Mouse (Mus musculus): ENCODE data around the gene Kcnk13.

Gene Kcnk13

DNA sequence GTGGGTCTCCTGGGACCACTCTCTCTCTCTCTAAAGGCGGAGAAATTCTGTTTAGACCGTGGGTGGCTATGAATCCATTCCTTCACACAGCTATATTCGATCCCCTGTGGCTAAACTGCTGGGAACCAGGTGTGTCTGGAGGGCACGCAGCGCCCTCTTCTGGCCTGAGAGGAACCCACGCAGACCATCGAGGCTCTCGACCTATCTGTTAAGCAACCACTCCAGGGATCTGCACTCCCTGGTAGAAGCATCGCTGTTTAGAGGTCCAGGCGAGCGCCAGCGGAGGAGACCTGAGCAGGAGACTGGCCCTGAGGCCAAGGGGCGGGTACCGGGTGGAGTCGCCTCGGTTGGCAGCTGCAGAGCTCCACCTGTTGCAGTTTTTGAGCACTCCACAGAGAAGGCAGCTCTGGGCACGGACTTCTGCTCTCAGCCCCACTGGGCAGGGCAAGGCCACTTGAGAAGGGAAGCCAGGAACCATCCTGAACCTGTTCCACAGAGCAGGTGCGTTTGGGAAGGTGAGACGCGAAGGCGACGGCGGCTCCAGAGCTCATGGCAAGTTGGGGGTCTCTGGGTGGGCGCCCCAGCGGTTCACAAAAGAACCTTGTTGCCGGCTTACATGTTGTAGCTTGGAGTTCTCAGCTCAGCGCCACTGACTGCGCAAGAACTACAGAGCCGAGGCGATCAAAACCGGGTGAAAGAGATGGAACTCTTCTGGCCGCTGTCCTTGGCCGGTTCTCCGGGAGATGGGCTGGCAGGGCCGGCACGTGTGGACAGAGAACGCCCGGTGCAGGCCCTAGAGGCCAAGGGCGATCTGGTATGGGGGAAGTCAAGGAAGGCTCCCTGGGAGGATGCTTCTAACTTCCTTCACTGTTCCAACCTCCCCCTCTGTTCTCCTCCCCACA lies at the start of gene Kcnk13:
TSS of gene Kcnk13 (plus strand) at position 199 of the 902 bp plus-strand sequence.
- 1% methylated on average over 39 of the region's 39 CpGs for WGBS

DNA sequence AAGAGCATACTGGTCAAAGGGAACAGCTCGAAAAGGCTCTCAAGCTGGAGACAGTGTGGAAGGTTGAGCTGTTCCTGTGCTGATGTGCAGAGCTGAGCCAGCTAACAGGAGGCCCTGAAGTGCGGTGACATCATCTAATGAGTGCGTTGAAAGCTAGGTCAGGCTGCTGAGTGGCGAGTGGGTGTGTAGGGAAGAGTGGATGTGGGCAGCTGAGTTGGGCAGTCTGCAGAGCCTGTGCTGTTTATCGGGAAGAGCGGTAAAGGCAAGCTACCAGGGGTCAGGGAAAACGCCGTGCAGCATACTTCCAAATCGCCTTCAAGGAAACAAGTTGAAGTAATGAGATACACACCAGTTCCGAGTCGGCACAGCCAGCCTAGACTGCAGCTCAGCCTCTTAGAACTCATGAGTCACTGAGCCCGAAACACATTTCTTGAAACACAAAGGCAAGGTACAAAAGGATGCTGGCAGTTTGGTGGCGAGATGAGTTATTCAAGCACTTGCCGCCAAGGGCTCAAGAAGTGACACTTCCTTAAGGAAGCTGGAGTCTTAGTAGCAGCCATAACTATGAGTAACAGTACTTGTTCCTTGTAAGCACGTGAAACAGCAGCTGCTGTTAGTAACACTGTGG lies 46.4 kb upstream of the Kcnk13 start:
- WGBS: 56% methylated on average over 15 of the region's 15 CpGs

DNA sequence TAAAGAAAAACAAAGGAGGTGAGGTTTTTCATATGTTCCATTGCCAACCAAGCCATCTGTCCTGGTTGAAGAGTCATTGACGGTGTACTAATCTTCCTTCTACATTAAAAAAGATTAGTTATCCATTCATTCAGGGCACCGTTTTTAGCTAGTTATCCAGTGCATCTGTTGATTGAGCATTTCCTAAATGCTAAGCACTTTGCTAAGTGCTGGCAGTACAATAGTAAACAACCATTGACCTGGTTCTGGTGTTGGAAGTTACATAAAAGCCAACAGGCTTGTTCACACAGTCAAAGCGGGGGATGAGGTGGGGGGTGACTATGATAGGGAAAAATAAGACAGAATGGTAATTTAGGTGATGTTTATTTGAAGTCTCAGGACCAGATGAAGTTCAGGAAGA lies 44.7 kb upstream of the Kcnk13 start:
- WGBS: 87% methylated on average over 3 of the region's 3 CpGs

DNA sequence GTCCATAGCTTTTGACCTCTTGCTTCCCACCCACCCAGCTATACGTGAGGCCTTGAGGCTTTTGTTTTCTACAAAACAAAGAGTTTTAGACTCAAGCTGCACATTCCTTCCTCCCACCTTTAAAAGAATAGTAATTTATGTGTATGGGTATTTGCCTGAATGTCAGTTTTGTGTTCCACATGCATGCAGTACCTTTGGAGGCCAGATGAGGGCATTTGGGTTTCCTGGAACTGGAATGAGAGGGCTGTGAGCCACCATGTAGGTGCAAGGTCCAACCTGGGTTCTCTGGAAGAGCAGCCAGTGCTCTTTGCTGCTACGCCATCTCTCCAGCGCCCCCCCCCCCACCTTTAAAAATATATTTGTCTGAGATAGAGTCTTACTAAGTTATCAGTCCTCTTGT lies 43.3 kb upstream of the Kcnk13 start:
- 92% methylated on average over 3 of the region's 3 CpGs for WGBS

DNA sequence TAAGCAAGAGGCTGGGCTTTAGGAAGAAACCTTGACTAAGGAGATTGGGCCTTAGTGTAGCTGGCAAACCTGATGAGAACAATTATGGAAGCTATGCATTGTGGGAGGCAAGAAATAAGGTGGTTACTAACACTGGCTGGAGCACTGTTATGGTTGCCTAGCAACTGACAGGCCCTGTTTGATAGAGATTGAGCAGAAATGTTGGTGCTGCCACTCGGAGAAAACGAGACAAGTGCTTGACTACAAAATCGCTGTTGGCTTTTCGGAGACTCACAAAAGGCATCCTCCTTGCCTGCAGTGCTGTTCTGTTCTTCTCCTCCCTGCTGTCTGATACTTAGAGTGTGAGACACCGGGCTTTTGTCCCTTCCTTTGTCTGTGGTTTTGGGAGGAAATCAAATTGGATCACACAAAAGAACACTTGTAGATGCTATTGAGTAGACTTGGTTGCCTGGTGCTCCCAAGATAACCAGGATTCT lies 41.1 kb upstream of the Kcnk13 start:
- 34% methylated on average over 5 of the region's 5 CpGs for WGBS

DNA sequence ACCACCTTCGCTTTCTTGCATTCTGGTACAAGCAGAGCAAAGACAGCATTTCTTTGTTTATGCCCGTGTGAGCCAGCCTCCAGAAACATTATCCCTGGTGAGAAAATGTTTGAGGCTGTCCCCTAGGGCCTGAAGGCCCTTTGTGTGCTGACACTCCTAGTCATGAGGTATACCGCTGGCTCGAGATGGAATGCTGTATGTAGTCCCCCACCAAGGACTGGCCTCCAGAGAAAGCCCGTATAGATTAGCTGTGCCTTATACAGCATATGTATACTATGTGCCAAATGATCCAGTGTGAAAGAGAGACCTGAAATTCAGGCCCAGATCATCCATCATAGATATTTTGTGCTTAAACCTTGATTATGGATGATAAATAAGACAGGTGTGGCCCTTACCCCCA lies 40.6 kb upstream of the Kcnk13 start:
- 74% methylated on average over 5 of the region's 5 CpGs for WGBS

DNA sequence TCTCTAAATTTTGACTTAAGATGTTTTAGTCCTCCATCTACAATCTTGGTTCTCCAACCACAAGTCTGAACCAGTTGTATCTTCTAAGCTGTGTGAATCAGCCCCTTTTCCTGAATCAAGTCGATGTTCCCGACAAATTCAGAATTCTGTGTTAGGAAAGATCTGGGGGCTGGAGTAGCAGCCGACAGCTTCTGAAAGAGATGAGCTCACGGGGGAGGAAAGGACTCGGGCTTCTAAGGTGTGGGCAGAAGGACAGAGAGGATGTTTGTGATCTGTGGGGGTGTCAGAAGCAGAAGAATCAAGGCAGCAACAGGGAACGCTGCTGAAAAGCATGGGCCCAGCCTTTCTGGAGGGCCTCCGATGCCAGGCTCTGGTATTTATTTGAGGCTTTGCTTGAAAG lies 36.0 kb upstream of the Kcnk13 start:
- 55% methylated on average over 7 of the region's 7 CpGs for WGBS

DNA sequence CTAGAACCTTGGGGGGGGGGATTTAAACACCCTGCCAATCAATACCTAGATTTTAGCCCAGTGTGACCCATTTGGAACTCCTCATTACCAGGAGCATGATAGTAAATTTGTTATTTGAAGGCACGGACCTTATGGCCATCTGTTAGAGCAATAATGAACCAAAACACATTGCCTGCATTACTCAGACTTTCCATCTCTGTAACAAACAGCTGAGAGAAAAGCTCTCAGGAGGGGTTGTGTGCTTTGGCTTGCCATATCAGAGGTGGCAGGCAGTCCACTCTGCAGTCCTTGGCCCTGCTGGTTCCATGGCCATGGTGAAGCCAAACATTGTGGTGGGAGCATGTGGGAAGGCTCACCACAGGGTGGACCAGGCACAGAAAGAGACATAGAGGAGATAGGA lies 35.1 kb upstream of the Kcnk13 start:
- WGBS: 41% methylated on average over 1 of the region's 1 CpGs

DNA sequence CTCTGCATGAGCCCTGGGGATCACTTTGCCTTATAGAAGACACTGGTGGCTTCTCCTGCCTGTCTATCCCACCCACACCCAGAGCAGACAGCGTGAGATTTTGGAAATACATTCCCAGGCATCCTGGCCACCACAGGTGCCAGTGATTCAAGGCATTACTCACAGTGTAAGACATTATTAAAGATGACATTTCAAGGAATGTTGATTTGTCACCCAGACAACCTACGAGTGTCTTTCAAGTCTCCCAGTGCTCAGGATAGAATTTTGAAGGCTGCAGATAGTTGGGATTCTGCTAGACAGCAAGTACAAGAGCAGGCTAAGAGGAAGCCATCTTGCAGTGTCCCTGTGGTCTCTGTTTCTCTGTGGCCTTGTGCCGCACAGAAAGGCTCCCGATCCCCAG lies 32.1 kb upstream of the Kcnk13 start:
- WGBS: 78% methylated on average over 4 of the region's 4 CpGs

DNA sequence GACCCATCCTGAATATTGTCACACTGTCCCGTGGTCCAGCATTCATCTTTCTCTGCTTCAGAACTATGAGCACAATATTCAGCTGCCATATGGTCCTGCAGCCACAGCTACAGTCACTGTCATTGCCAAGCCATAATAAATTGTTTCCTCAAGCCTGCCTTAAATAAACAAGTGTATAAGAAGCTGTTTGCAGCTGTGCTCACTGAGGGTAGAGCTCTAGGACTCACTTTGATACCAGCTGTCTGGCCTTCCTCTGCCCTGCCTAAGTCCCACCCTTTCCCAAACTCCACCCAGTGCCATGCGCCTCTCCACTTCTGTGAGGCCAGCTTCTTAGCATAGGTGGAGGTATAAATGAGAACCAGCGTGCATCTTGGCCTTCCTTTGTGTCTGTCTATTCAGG lies 30.7 kb upstream of the Kcnk13 start:
- 88% methylated on average over 3 of the region's 3 CpGs for WGBS

DNA sequence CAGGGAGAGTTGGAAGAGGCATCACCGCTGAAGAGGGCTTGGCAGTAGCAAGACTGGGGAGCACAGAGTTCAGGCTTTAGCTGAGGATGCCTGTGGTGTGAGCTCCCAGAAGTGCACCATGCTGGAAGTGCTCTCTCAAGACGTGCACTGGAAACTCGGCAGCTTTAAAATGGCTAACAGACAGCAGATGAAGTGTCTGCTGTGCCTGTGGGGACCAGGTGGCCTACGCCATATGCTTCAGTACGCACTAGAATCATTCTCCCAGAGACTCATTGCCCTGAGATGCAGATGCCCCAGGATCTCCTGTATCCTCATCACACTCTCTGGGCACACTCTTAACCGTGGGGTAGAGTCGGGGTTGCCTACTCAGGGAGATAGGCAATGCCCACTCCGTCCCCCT lies 28.9 kb upstream of the Kcnk13 start:
- 84% methylated on average over 8 of the region's 8 CpGs for WGBS

DNA sequence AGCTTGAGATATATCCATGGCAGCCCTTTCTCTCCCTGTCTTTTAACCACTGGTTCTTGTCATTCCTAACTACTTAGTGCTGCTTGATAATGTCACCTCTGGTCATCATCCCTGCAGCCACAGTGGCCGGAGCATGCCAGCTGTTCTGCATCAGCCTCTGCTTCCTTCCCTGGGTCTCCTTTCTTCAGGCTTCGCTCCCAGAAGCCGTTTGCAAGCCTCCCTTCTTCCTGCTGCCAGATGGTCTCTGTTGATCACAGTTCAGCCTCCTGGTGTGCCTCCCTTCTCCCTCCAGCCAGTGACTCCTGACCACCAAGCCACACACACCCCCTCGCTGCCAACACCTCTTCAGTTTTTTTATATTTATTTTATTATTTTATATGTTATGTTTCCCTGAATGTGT lies 25.8 kb upstream of the Kcnk13 start:
- WGBS: 69% methylated on average over 4 of the region's 4 CpGs

DNA sequence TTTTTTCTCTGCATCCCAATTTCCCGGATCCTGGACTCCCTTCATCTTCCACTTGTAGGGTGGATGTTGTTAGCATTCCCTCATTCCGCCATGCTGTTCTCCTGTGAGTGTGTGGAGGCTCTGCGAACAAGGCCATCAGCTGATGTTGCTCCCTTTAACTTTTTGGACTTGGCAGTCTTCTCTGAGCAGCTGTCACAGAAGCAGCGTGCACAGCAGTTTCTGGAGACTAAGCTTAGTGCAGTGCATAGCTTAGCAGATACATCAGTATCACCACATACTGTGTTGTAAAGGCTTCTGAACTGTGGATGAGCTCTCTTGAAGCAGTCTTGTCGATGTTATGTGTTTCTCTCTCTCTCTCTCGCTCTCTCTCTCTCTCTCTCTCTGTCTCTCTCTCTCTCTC lies 25.1 kb upstream of the Kcnk13 start:
- 69% methylated on average over 6 of the region's 6 CpGs for WGBS

DNA sequence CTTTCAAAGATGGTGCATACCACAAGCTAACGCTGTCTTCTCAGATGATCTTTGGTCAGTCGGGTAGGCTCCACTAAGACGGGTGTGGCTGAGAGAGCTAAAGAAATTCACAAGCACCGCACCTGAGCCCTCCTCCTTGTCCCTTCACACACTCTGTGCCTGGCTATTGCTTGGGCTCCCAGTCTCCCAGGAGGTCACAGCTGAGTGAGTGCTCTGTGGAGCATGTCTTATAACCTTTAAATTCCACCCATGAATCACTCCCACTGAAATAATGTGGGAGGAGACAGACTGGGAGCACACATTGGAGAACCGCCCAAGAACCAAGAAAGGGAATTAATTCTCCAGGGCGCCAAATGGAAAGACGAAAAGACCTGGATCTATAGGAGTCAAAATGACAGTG lies 23.6 kb upstream of the Kcnk13 start:
- WGBS: 75% methylated on average over 7 of the region's 7 CpGs

DNA sequence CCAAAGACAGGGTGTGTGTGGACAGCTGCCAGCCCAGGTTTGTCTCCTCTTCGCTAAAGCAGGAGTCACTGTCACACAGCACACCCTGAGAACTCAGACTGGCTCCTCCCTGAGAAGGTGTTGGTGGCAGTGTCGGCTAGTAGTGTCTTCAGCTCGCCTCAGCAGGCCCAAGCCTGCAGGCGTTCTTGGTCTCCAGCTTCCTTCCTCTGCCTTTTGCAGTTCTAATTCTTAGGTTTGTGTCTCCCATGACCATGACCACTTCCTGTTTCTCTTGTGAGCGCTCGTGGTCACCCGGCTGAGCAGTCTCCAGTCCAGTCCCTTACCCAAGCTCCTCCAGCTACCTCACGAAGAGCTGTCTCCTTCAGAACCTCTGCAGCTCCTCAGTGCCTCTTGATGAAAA lies 21.9 kb upstream of the Kcnk13 start:
- 85% methylated on average over 8 of the region's 8 CpGs for WGBS

DNA sequence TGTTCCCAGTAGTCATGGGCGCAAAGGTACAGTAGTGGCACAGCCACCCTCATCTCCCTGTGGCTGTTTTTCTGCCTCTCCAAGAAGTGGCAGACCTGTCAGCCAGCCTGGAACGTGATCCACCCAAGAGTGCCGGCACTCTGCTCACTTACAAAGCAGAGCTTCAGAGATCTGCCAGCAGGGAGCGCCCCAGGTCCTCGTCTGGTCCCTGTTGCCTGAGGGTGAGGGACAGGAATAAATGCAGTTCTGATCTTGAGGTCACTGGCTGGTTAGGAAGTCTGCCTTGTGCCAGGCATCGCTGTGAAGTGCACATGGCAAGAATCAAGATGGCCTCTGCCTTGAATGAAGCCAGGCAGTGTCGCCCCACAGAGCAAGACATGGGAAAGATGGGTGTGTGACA lies 11.4 kb upstream of the Kcnk13 start:
- WGBS: 55% methylated on average over 7 of the region's 7 CpGs

DNA sequence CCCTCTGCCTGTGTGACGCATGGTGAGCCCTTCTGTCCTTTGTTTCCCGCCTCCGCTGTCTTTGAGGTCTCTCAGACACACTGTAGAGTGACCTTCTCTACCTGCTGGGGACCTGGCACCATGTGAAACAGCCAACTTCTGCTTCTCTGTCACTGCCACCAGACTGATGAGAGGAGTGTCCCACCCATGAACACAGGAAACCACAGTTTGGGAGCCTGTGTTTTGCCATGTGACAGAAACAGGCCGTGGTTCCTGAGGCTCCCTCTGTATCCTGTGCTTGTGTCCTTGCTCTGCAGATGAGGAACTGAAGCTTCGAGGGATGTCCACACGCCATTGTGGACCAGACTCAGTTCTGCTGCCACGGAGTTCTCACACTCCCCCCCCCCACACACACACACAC lies 7.9 kb upstream of the Kcnk13 start:
- 67% methylated on average over 7 of the region's 7 CpGs for WGBS

DNA sequence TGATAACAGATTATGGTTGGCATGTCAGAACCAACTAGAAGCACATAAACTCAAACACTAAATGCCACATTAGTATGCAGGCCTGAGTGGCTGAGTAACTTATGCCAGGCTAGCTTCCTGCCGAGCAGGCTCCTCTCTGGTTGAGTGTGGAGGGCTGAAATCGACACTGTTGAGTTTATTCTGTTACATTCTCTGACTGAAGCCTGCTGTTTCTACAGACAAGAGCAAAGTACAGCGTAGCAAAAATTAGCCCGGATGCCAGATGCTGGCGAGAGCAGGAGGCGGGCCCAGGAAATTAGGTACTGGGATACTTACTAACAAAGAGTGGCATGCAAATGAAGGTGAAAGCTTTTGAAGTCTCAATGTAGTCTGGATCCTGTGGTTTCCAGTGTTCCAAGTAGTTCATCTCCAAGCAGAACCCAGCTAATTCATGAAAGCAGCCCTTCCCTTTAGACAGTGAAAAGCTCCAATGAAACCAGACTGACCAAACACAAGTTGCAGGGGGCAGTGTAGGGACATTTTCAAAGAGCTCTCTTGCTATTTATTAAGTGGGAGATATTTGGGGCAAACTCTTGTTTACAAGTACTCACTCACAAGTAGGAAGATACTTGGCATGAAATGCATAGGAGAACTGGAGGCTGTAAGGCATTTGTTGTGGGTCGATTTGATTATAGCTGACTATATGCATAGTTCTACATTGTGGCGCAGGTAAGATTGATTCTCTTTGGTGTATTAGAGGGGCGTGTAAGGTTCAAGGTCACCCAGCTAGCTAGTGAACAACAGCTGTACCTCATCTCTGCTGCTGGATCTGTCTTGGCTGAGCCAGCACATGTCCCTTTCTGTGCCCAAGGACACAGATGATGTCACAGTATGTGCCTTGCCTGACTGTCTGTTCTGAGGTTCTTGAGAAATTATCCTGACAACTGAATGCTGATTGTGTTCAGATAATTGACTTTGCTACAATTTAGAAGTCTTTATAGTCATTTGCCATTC lies 5.9 kb upstream of the Kcnk13 start:
- WGBS: 46% methylated on average over 9 of the region's 9 CpGs

DNA sequence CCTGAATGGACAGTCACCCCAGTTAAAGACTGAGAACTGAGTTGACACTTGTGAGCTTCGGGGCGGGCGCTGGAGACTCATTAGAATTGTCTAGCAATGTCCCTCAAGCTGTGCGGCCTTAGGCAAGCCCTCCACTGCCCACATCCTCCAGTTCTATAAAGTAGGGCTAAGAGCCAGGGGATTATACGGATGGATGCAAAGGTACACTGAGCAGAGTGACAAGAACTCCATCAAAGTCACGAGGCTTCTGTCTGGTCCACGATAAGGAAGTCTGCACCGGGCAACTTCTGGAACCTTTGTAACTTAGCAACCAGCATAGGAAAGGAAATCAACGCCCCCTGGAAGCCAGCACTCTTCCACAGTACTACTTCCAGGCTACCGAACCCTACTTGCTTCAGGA lies 4.4 kb upstream of the Kcnk13 start:
- WGBS: 27% methylated on average over 10 of the region's 10 CpGs

DNA sequence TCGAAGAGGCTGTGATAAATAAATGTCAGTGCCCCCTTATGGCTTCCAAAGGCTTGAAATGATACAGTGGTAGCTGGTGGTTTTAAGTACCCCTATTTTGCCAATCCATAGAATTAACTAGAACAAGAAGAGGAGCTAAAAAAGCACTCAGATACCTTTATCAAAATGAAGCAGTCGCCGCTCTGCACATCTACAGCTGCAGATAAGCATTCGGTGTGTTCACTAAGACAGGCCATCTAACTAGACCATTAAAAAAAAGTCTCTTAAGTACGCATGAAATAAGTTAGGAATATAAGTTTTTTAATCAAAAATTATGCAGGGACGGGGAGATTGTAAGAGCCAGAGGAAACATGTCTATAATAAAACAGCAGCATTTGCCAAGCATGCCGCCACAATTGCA lies 3.6 kb upstream of the Kcnk13 start:
- WGBS: 90% methylated on average over 7 of the region's 7 CpGs

DNA sequence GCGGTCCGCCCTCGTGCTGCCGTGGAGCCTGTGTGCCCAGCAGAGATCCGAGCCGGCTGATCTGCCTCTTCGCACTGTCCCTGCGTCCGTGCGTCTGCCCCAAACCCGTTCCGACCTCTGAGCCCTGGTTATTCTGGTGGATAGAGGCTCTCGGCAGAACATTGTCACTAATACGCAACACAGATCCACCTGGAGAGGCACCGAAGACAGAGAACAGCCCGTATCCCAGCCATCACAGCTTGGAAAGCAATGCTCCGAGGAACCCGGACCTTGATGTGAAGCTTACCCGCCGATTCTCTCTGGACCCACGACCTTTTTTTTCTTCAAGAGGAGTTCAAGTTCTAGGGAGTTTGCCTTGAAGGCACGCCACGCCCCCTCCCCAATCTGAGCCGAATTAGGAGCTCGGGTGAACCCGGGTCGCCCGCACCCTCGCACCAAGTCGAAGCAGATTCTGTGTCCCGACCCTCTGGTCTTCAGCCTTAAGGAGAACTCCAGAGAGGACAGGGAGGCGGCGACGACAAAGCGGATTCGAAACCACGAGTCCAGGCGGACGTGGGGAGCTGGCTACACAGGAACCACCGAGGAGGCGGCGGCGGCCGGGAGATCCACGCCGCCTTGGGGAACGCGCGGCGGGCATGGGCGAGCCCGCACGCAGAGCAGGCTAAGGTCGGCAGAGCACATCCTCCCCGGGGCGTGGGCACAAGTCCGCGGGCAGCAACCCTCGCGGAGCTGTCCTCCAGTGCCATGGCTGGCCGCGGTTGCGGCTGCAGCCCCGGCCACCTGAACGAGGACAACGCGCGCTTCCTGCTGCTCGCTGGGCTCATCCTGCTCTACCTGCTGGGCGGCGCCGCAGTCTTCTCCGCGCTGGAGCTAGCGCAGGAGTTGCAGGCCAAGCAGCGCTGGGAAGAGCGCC lies 1.2 kb downstream of the Kcnk13 start:
- under 1% methylated on average over 77 of the region's 77 CpGs for WGBS

Data from cerebral cortex, adult 2 months (tissue).